Mouse (Mus musculus): ENCODE results near the gene Dscam.

Dscam gene

DNA sequence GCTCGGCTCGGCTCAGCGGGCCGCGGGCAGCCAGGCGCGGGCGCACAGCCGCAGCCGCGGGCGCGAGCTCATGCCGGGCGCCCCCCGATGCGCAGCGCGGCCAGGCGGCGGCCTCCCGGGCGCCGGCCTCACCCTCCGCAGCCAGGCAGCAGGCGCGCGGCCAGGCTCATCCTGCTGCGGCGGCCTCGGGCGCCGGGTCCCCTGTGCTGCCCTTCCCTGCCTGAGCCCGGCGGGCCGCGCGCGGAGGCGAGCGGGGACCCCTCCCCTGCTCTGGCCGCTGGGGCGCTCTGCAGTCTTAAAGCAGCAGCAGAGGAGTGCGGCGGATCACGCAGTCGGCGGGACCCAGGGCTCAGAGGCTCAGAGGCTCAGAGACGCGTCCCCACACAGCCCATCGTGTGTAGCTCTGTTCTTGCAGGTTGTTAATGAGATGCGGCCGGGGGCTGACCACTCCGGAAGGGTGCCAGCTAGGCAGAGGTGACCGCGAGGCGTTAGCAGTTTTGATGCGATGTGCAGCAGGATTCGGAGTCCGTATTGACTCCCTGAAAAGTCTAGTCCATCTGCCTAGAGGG, at the start of gene Dscam:
Gene Dscam, minus strand, starts transcription at position 240 of the 569 bp plus-strand sequence.
- in situ Hi-C loops (cut with MboI; ENCODE audit: low sequenced_read_pairs) = no loop called here

- in situ Hi-C loops (cut with MboI; ENCODE audit: low sequenced_read_pairs) = no loop called here
Observed at GRCm38 (mm10) chr16:97219381-97219780, 48.8 kb upstream of the Dscam start.

DNA sequence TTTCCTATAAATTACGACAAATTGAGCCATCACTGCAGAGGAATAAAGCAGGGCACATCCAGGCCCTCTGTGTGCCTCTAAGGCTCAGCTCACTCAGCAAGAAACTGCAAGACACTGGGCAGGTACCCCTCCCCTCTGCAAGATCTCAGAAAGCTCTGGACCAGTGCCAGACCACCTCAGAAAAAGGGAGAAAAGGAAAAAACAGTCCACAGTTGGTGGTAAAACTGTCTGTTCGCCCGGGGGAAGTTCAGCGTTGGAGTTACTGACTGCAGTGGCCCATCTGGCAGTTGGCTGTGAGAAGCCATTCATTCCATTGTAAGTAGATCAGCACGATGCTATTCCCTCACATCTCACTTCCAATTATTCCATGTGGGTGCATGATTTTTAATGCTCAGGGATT, 39.4 kb upstream of the Dscam start:
- in situ Hi-C loops (cut with MboI; ENCODE audit: low sequenced_read_pairs) = no loop called here

DNA sequence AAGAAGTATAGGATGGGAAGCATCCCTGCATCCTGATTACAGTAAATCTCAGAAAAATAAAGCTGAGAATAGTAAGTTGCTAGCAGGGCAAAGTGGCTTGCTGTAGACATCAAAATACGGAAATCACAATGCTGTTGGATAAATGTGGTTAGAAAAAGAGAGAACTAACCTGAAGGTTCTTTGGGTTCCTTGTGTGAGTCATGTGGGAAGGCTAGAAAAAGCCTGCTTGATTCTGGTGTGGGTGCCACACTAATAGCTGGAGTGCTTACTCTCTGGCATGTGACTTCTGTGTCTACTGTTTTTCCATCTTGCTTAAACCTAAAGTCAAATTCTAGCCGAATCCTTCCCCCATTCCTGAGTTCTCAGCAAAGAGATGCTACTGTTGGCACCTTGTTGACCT, 37.7 kb upstream of the Dscam start:
- in situ Hi-C loops (cut with MboI; ENCODE audit: low sequenced_read_pairs) = no loop called here

- in situ Hi-C loops (cut with MboI; ENCODE audit: low sequenced_read_pairs) = no loop called here
Observed at GRCm38 (mm10) chr16:97204090-97204489, 33.5 kb upstream of the Dscam start.

DNA sequence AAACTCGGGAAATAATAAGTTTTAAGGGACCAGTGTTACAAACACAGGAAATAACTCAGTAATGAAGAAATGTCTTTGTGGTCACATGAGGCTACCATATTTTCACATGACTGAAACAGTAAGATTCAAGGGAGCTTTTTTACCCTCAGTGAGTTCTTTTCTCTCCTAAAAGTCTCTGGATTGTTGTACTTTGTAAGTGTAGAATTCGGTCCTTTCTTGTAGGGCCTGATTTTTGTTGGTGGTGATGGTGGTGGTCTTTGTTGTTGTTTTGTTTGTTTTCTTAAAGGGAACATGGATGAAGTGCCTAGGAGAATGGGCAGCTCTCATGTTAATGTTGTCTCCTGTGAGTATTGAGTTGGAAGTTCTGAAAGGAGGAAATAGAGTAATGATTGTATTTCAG, 33.0 kb upstream of the Dscam start:
- in situ Hi-C loops (cut with MboI; ENCODE audit: low sequenced_read_pairs) = no loop called here

GRCm38 (mm10) chr16:97194630-97195029, 24.1 kb upstream of the Dscam start:
- in situ Hi-C loops (cut with MboI; ENCODE audit: low sequenced_read_pairs) = no loop called here

GRCm38 (mm10) chr16:97194179-97194578, 23.6 kb upstream of the Dscam start:
- in situ Hi-C loops (cut with MboI; ENCODE audit: low sequenced_read_pairs) = no loop called here

GRCm38 (mm10) chr16:97192296-97192695, 21.7 kb upstream of the Dscam start:
- in situ Hi-C loops (cut with MboI; ENCODE audit: low sequenced_read_pairs) = no loop called here

DNA sequence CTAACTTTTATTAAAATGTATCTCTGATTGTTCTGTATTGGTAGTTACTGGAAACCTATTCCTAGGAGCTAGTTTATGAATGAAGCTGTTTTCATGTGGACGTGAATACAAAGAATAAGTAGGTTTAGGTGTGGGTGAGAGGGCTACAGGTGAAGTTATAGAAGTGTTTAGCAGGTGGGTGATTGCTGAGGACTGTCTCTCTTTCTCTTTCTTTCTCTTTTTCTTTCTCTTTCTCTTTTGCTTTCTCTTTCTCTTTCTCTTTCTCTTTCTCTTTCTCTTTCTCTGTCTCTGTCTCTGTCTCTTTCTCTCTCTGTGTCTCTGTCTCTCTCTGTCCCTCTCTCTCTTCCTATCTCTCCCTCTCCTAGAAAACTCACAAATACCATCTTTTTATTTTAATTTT, 20.1 kb upstream of the Dscam start:
- in situ Hi-C loops (cut with MboI; ENCODE audit: low sequenced_read_pairs) = no loop called here

DNA sequence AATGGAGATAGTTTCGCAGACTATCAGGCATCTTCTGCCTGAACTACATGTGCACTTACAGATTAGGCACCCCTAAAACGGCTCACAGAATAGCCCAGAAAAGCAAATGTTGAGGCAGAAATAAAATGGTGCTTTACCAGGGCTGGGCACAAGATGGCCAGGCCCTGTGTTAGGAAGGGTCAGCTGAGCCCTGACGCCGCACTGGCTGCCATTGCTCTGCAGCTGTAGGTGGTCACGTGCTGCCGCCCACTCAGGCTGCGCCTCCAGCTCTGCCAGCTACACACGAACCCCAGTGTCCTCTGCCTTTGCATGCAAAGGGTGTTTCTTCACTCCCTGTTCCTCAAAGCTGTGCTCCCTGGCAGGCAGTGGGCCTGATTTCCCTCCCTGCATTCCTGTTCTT, 948 bp upstream of the Dscam start:
- in situ Hi-C loops (cut with MboI; ENCODE audit: low sequenced_read_pairs) = no loop called here

DNA sequence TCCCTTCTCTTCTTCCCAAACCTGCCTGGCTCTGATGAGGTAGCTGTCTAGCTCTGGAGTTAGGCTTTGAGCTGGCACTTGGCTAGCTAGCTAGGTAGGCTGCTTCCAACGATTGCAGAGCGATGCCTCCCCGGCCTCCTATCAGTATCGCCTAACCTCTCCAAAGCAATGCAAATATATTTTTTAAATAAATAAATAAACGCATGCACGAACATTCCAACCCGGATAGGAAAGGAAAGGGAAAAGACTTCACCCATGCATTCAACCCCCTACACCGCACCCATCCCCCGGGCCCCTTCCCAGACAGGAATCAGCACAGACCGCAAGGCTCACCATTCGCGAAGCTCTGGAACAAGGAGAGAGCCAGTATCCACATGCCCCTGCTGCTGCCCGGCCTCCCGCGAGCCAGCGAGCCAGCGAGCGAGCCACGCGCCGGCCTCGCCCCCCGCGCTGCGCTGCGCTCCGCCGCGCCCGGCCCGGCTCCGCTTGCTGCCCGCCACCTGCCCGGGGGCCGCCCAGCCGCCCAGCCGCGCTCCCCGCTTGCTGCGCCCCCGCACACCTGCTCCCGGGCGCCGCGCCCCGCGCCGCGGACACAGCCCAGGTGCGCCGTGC, 545 bp downstream of the Dscam start:
- in situ Hi-C loops (cut with MboI; ENCODE audit: low sequenced_read_pairs) = no loop called here

DNA sequence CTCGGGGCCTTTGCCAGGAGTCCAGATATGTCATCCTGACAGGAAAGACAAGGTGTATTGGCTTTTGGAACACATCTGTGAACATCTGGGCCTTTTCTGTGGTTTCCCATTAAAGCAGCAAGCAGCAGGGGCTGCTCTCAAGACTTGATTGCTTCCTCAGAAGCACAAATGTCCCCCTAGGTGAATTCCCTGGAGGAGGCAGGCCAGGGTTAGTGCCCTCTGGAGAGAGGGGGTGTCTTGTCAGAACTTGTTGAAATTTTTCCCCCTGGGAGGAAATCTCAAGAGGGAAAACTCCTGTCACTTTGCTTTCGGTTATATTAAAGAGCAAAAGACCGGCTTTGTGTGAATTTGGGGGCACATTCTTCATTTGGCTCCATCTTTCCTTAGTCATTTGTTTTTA, 1.9 kb downstream of the Dscam start:
- in situ Hi-C loops (cut with MboI; ENCODE audit: low sequenced_read_pairs) = no loop called here

DNA sequence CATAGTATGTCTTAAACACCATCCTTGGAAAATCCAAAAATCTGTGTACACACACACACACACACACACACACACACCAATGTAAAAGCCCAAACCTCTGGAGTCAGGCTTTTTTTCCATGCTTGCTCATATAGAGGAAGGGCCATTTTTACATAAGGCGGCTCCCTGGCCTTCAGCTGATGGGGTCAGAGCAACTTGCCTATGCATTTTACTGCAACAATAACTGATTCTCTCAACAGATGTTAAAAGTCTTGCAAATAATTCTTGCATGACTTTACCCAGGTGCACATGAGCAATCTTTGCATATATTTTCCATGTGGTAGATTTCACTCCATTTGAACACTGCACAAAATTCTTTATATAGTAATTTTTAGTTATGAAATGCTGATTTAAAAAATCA, 2.5 kb downstream of the Dscam start:
- in situ Hi-C loops (cut with MboI; ENCODE audit: low sequenced_read_pairs) = no loop called here

DNA sequence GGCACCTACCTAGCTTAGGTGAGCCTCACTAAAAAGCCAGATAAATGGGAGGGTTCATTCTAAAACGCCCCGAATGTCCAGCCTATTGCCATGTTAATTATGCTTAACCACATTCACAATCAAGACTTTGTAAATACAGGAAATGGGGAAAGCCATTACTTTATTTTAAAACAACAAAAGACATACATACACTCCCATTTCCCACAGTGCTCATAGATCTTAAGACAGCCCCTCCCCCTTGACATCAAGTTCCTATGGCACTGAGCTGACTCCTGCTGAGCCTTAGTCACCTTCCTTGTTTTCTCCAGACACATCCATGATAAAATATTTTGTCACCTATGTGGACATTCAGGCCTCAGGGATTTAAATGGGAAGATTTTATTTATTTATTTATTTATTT, 4.4 kb downstream of the Dscam start:
- in situ Hi-C loops (cut with MboI; ENCODE audit: low sequenced_read_pairs) = no loop called here

- in situ Hi-C loops (cut with MboI; ENCODE audit: low sequenced_read_pairs) = no loop called here
Observed at GRCm38 (mm10) chr16:97165444-97166121, 5.0 kb downstream of the Dscam start.

- in situ Hi-C loops (cut with MboI; ENCODE audit: low sequenced_read_pairs) = no loop called here
Observed at GRCm38 (mm10) chr16:97158279-97158678, 12.3 kb downstream of the Dscam start.

- in situ Hi-C loops (cut with MboI; ENCODE audit: low sequenced_read_pairs) = no loop called here
Observed at GRCm38 (mm10) chr16:97144544-97145194, 25.9 kb downstream of the Dscam start.

DNA sequence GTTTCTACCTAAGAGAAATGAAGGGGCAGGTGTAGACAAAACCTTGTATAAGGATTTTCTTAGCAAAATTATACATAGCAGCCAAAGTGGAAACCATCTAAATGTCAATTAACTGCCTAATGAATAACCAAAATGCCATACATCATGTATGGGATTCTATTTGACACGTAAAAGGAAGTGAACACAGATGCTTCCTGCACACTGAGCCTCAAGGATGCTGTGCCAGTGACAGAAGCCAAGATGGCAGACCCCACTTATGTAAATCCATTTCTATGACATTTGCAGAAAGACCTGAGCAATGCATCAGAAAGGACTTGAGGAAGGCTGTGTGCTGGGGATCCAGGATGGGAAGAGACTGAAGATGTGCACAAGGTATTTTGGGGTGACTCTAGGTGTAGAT, 28.6 kb downstream of the Dscam start:
- in situ Hi-C loops (cut with MboI; ENCODE audit: low sequenced_read_pairs) = no loop called here

DNA sequence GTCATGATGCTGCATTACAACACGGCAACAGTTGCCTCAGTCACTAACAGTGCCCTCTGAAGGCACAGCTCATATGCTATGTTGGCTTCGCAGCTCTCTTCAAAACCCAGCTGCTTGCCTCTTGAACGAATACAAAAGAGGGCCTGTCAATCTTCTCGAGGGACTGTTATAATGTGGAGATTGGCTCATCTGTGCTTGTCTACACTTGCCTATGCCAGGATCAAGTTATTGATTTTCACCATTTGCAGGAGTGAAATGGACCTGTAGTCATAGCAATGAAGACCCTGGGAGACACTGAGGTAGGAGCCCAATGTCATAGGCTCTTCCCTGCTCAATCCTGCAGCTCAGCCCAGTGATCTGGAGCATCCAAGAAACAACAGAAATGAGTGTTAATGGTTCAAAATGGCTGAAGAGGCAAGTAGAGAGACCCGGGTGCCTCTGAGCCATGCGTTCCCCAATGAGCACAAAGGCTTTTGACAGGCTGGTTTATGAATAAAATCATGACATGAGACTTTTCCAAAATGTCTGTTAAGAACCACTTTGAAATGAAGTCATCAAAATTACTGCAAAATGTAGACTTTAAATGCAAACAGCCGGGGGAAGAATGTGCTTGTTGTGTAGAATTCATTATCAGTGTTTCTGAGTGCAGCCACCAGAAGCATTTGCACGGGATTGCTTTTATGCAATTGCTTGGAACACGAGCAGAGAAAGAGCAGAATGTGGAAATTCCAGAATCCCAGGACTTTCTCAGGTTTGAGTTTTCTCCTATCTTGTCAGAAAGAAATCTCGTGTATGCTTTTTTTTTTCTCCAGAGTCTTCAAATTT, 35.3 kb downstream of the Dscam start:
- in situ Hi-C loops (cut with MboI; ENCODE audit: low sequenced_read_pairs) = no loop called here

DNA sequence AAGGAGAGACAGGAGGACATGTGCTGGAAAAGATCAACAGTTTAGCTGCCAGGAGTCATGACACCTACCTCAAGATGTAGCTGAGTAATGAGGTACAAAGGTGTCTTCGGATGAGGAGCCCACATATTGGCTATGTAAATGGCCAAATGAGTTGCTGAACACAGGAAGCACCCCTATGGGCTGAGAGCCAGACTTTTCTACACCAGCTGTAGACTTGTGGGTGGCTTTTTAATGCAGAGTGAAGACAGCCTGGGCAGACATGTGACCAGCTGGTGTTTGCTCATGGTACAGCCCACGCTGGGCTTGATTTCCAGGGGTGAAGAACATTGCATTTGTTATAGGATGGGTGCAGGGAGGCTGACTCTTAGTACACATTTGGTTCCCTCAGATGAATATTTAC, 43.3 kb downstream of the Dscam start:
- in situ Hi-C loops (cut with MboI; ENCODE audit: low sequenced_read_pairs) = no loop called here

Measured in CH12F3 (cell line).